Mouse (Mus musculus) embryonic fibroblast, embryonic 13.5 days (primary cell): ENCODE results near the gene Gm20388.

Experiments
- CTCF ChIP-seq: IDR thresholded peaks from 2 replicates; pipeline ENCODE4 v1.5.1; 2011; ENCODE audit warnings: mild to moderate bottlenecking, control low read depth, low read length, moderate library complexity, borderline replicate concordance; ENCODE audit not compliant: insufficient read depth
- POLR2A ChIP-seq: IDR thresholded peaks from 2 replicates; pipeline ENCODE4 v1.6.1; 2011; ENCODE audit warnings: low read depth, mild to moderate bottlenecking, control low read depth, low read length, moderate library complexity

- no peak for TF ChIP-seq POLR2A
- no peak for TF ChIP-seq CTCF
These were observed 1161.9 kb downstream of the Gm20388 start for GRCm38 (mm10) chr8:121072406-121073130.
